Mouse (Mus musculus) CH12.LX (cell line): ENCODE measurements around the gene Prss42. TPM values are rescaled to one million over a fixed set of nuclear protein-coding genes. Genes with fewer than 3 reads are reported as not detected.

Experiments used
- DNase-seq: peaks from one replicate; pipeline ENCODE4 v3.0.0-alpha.2; 2013; ENCODE audit errors: extremely low read depth
- H3K27ac ChIP-seq: 2 replicates; pipeline ENCODE4 v1.5.1; 2012; ENCODE audit warnings: low read depth, mild to moderate bottlenecking, control low read depth, moderate library complexity; ENCODE audit not compliant: insufficient read depth
- H3K27me3 ChIP-seq: replicated peaks from 2 replicates; pipeline ENCODE3; 2012; ENCODE audit warnings: inconsistent platforms
- H3K36me3 ChIP-seq, 2 experiments: replicated peaks in 1 of 2; 2 replicates each; pipeline versions ENCODE3 to v1.6.1; 2012; ENCODE audit warnings: inconsistent platforms in 1 of 2, low read length in 1 of 2, mild to moderate bottlenecking in 1 of 2, mixed read lengths in 1 of 2, moderate library complexity in 1 of 2; ENCODE audit not compliant: control insufficient read depth in 1 of 2, insufficient read depth in 1 of 2
- H3K4me1 ChIP-seq, 2 experiments: 2 replicates each; pipeline ENCODE4 v1.6.1; 2012; ENCODE audit warnings: inconsistent platforms in 1 of 2, moderate library complexity in 1 of 2; ENCODE audit not compliant: insufficient read depth in 2 of 2, control insufficient read depth in 1 of 2
- H3K4me2 ChIP-seq: 2 replicates; pipeline ENCODE4 v1.6.1; 2012; ENCODE audit warnings: low read depth, mild to moderate bottlenecking, control low read depth; ENCODE audit not compliant: poor library complexity, insufficient read depth, severe bottlenecking
- H3K4me3 ChIP-seq, 3 experiments: fragments of 150-350 bp in 1 of 3; sonication (generic) in 1 of 3; replicated peaks in 1 of 3; 2 replicates each; pipeline versions ENCODE3 to v1.5.1; 2011 to 2012; ENCODE audit warnings: low read depth in 2 of 3, low read length in 2 of 3, mild to moderate bottlenecking in 2 of 3, moderate library complexity in 2 of 3, control low read depth in 1 of 3, improper control_type of control experiment in 1 of 3, inconsistent platforms in 1 of 3, mixed read lengths in 1 of 3; ENCODE audit not compliant: poor library complexity in 1 of 3
- H3K79me2 ChIP-seq: replicated peaks from 2 replicates; pipeline ENCODE4 v1.6.1; 2012; ENCODE audit warnings: mild to moderate bottlenecking, moderate library complexity; ENCODE audit not compliant: control insufficient read depth, poor library complexity, insufficient read depth, severe bottlenecking; ENCODE audit errors: extremely low read depth
- H3K9ac ChIP-seq: 2 replicates; pipeline ENCODE4 v1.6.1; 2012; ENCODE audit warnings: low read depth, mild to moderate bottlenecking, control low read depth, moderate library complexity; ENCODE audit not compliant: insufficient read depth
- H3K9me3 ChIP-seq: replicated peaks from 2 replicates; pipeline ENCODE3; 2012; ENCODE audit warnings: low read length, inconsistent platforms, mixed read lengths
- BHLHE40 ChIP-seq: IDR thresholded peaks from 2 replicates; pipeline ENCODE4 v1.6.1; 2011; ENCODE audit warnings: mild to moderate bottlenecking, low read depth, low read length, improper control_type of control experiment
- CHD2 ChIP-seq: IDR thresholded peaks from 2 replicates; pipeline ENCODE4 v1.6.1; 2011; ENCODE audit warnings: low read length, improper control_type of control experiment
- CTCF ChIP-seq, 2 experiments: IDR thresholded peaks in 1 of 2; conservative IDR thresholded peaks in 1 of 2; 2 replicates each; pipeline ENCODE4 v1.5.1; 2011 to 2012; ENCODE audit warnings: low read depth in 2 of 2, low read length in 2 of 2, improper control_type of control experiment in 1 of 2, inconsistent platforms in 1 of 2, mild to moderate bottlenecking in 1 of 2, moderate library complexity in 1 of 2
- EP300 ChIP-seq: IDR thresholded peaks from 2 replicates; pipeline ENCODE4 v1.6.1; 2011; ENCODE audit warnings: low read length, improper control_type of control experiment
- ETS1 ChIP-seq: conservative IDR thresholded peaks from 2 replicates; pipeline ENCODE4 v1.6.1; 2012; ENCODE audit warnings: low read depth, mild to moderate bottlenecking, inconsistent platforms, low read length, improper control_type of control experiment, moderate library complexity
- GABPA ChIP-seq: IDR thresholded peaks from 2 replicates; pipeline ENCODE4 v1.6.1; 2012; ENCODE audit warnings: low read depth, low read length, improper control_type of control experiment, inconsistent platforms; ENCODE audit not compliant: insufficient replicate concordance
- HCFC1 ChIP-seq: IDR thresholded peaks from 2 replicates; pipeline ENCODE4 v1.6.1; 2012; ENCODE audit warnings: low read depth, mild to moderate bottlenecking, inconsistent platforms, low read length, improper control_type of control experiment
- IRF4 ChIP-seq: IDR thresholded peaks from 2 replicates; pipeline ENCODE4 v1.6.1; 2014; ENCODE audit warnings: low read depth, mild to moderate bottlenecking, inconsistent platforms, low read length, improper control_type of control experiment
- JUN ChIP-seq: IDR thresholded peaks from 2 replicates; pipeline ENCODE4 v1.6.1; 2011; ENCODE audit warnings: low read depth, mild to moderate bottlenecking, low read length, improper control_type of control experiment, moderate library complexity; ENCODE audit not compliant: insufficient read depth
- JUND ChIP-seq: conservative IDR thresholded peaks from 2 replicates; pipeline ENCODE4 v1.6.1; 2011; ENCODE audit warnings: low read depth, low read length, improper control_type of control experiment
- MAFK ChIP-seq: IDR thresholded peaks from 2 replicates; pipeline ENCODE4 v1.6.1; 2011; ENCODE audit warnings: low read length, improper control_type of control experiment; ENCODE audit not compliant: insufficient replicate concordance
- NELFE ChIP-seq: IDR thresholded peaks from 2 replicates; pipeline ENCODE4 v1.6.1; 2011; ENCODE audit warnings: low read depth, low read length, improper control_type of control experiment
- PAX5 ChIP-seq: IDR thresholded peaks from 2 replicates; pipeline ENCODE4 v1.6.1; 2012; ENCODE audit warnings: low read length, inconsistent platforms, mixed read lengths
- RAD21 ChIP-seq: IDR thresholded peaks from 2 replicates; pipeline ENCODE4 v1.6.1; 2011; ENCODE audit warnings: low read depth, mild to moderate bottlenecking, low read length, improper control_type of control experiment, moderate library complexity
- SIN3A ChIP-seq: IDR thresholded peaks from 2 replicates; pipeline ENCODE4 v1.6.1; 2012; ENCODE audit warnings: low read length, improper control_type of control experiment, inconsistent platforms
- SMC3 ChIP-seq: IDR thresholded peaks from 2 replicates; pipeline ENCODE4 v1.6.1; 2011; ENCODE audit warnings: low read depth, low read length, improper control_type of control experiment
- TBP ChIP-seq: conservative IDR thresholded peaks from 2 replicates; pipeline ENCODE4 v1.6.1; 2011; ENCODE audit warnings: low read depth, low read length, improper control_type of control experiment
- USF1 ChIP-seq: IDR thresholded peaks from 2 replicates; pipeline ENCODE4 v1.6.1; 2014; ENCODE audit warnings: low read depth, mild to moderate bottlenecking, inconsistent platforms, low read length, improper control_type of control experiment
- USF2 ChIP-seq: conservative IDR thresholded peaks from 2 replicates; pipeline ENCODE4 v1.6.1; 2011; ENCODE audit warnings: low read depth, low read length, improper control_type of control experiment
- ZKSCAN1 ChIP-seq: IDR thresholded peaks from 2 replicates; pipeline ENCODE4 v1.6.1; 2012; ENCODE audit warnings: low read depth, inconsistent platforms, low read length, improper control_type of control experiment, borderline replicate concordance
- ZMIZ1 ChIP-seq: IDR thresholded peaks from 2 replicates; pipeline ENCODE4 v1.6.1; 2012; ENCODE audit warnings: low read depth, mild to moderate bottlenecking, inconsistent platforms, low read length, improper control_type of control experiment
- dilution Hi-C: fragments of 300-500 bp; cut with MboI; formaldehyde crosslinking; loops from 2 replicates; pipeline ENCODE4 v1.14.3; 2020; ENCODE audit warnings: low sequenced_read_pairs; ENCODE audit not compliant: extremely low pct_unique_long_range_greater_than_20kb, extremely low pct_ligation_motif_present
- in situ Hi-C: fragments of 300-500 bp; cut with MboI; formaldehyde crosslinking; loops from 3 replicates; pipeline ENCODE4 v1.14.3; 2019; ENCODE audit warnings: low sequenced_read_pairs, low pct_ligation_motif_present, low pct_unique_long_range_greater_than_20kb, mixed read lengths
- polyA plus RNA-seq: library from polyadenylated mRNA; unstranded; fragments of >175 nt; gene quantifications from 2 replicates; pipeline ENCODE4 v1.2.1, GENCODE M21; 2012; ENCODE audit warnings: low read depth; ENCODE audit not compliant: insufficient read length
- total RNA-seq, 2 experiments: library from RNA; depleted of rRNA; stranded (reverse); fragments of 300-350 nt in 1 of 2; fragments of >200 nt in 1 of 2; gene quantifications; 2 replicates each; pipeline ENCODE4 v1.2.3; 2012 to 2014

Gene Prss42
- total and polyA plus RNA-seq, 3 experiments, result 0.34 to 1.1 TPM; not detected in 1

DNA sequence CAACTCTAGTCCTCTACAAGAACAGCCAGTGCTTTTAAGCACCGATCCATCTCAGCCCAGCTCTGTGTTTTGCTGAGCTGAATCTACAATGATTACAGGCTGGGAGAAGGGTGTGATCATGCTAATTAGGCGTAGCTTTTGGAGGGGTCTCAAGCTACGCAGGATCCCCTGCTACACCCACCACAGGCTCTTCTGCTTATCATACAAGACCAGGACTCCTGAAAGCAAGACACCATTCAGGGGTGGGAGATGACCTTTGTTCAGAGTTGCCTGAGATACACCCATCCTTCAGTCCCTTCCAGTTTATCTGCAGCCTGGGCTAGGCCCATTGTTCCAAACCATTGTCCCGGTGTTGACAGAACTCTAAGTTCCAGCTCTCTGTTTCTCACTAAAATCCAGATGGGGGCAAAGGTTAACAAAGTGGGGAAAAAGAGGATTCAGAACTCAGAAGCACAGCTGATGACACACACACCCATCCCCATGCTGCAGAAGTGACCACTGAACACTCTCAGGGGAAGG is 45.0 kb upstream of the Prss42 start:
- Histone ChIP-seq H3K27ac (no peak overlapping the region), H3K4me1 (no peaks in the 10 kb centered on the region), H3K27me3 (peaks cover 61% of the 10 kb centered on the region), H3K4me3 (no peak overlapping the region), H3K9ac (no peak overlapping the region), H3K4me2 (no peak overlapping the region), H3K79me2 (no peaks in the 10 kb centered on the region), H3K36me3 (no peaks in the 10 kb centered on the region), H3K9me3 (no peaks in the 10 kb centered on the region)
- in situ Hi-C loops, result no loop called here
- no peak for DNase-seq
- dilution Hi-C loops, result no loop called here
- TF ChIP-seq PAX5, result no peak
- TF ChIP-seq USF2, result no peak

DNA sequence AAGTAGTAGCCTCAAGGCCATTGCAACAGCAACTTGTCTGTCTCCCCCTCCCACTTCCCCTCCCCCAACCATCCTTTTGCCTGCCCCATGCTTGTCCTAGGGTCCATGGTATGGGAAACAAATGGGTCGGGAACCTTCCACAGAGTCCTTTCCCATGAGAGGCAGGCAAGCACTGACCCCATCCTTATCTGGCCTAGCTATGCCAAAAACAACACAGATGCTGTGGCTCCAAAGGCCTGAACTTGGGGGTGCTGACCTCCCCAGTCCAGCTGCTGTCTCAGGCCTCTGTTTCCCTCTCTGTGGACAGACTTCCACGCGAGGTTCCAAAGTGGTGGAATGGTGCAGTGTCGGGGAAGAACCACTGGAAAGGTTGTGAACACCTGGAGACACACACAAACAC is 44.2 kb upstream of the Prss42 start:
- in situ Hi-C loops (no loop called here), dilution Hi-C loops (no loop called here)
- H3K27ac ChIP-seq, result no peak overlapping the region
- H3K4me3 ChIP-seq, result no peak overlapping the region
- H3K4me1 ChIP-seq, result no peaks in the 10 kb centered on the region
- H3K79me2 ChIP-seq, result no peaks in the 10 kb centered on the region
- no peaks in the 10 kb centered on the region for H3K36me3 ChIP-seq
- DNase-seq, result no peak
- H3K4me2 ChIP-seq, result no peak overlapping the region
- H3K27me3 ChIP-seq, result peaks cover 55% of the 10 kb centered on the region
- TF ChIP-seq CHD2 (no peak), JUND (no peak), TBP (no peak), HCFC1 (no peak), RAD21 (no peak), ETS1 (no peak), EP300 (no peak), JUN (no peak), SMC3 (no peak)
- H3K9me3 ChIP-seq, result no peaks in the 10 kb centered on the region
- no peak overlapping the region for H3K9ac ChIP-seq

DNA sequence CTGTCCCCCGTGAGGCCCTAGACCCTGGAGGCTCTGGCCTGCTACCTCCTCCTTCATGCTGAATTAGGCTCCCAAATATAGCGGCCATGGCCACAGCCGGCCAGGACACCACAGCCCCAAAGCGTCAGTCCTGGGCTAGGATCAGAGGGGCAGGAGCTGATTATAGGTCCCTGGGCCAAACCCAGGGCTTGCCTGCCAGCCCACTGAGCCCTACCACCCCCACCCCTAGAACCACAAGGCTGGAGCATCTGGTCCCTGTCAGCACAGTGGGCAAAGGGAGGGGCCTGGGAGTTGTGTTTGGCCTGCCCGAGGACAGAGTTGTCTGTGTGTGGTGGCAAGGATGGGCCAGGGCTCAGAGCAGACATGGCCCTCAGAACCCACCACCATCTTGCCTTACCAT is 40.1 kb upstream of the Prss42 start:
- no peak for DNase-seq
- no peak overlapping the region for H3K4me3 ChIP-seq
- no peak overlapping the region for H3K27ac ChIP-seq
- no peaks in the 10 kb centered on the region for H3K36me3 ChIP-seq
- no peak overlapping the region for H3K9ac ChIP-seq
- H3K9me3 ChIP-seq, result no peaks in the 10 kb centered on the region
- H3K4me2 ChIP-seq, result no peak overlapping the region
- in situ Hi-C loops, result loop anchor here (5.0 kb wide), 1 partner anchor 36 kb away; no protein-coding TSS in a partner anchor
- H3K4me1 ChIP-seq, result peaks cover 0 to 4% of the 10 kb centered on the region in 2 experiments; a peak in 1 of 4 replicates
- dilution Hi-C loops, result no loop called here
- H3K27me3 ChIP-seq, result peaks cover 22% of the 10 kb centered on the region
- TF ChIP-seq NELFE (no peak), CTCF (conservative IDR thresholded peaks at IDR 0.05 in 1 of 2, IDR thresholded peaks at IDR 0.05 in 1 of 2; ENCODE audit: low read depth in 2 of 2, low read length in 2 of 2) (no peak), BHLHE40 (no peak), USF1 (no peak), ZKSCAN1 (no peak), USF2 (no peak), SMC3 (no peak), ZMIZ1 (no peak), MAFK (no peak), RAD21 (no peak), JUND (no peak), IRF4 (no peak), SIN3A (no peak), ETS1 (no peak), GABPA (no peak)
- no peaks in the 10 kb centered on the region for H3K79me2 ChIP-seq
